Mouse (Mus musculus): ENCODE results near the gene Tnpo2. TPM values are rescaled to one million over a fixed set of nuclear protein-coding genes. Genes with fewer than 3 reads are reported as not detected.

Gene Tnpo2
- polyA plus RNA-seq, 1 experiment from 2014 or later = 28.8 TPM

- peaks cover under 1% of the 10 kb centered on the region for H3K4me1 ChIP-seq (replicated peaks)
- H3K9ac ChIP-seq = no peak overlapping the region
- no peak overlapping the region for H3K4me3 ChIP-seq
- WGBS = 87% methylated on average over 6 of the region's 6 CpGs
- H3K36me3 ChIP-seq = peaks cover 88% of the 10 kb centered on the region
- H3K4me2 ChIP-seq = no peak overlapping the region
- no peak overlapping the region for H3K27ac ChIP-seq (ENCODE audit: poor library complexity, severe bottlenecking)
- H3K9me3 ChIP-seq (replicated peaks) = no peaks in the 10 kb centered on the region
- H3K27me3 ChIP-seq (replicated peaks) = no peaks in the 10 kb centered on the region
- ATAC-seq (ENCODE audit: insufficient number of reproducible peaks, low FRiP score) = no peak
Observed at GRCm38 (mm10) chr8:85043619-85044018, 6.9 kb downstream of the Tnpo2 start.

- Histone ChIP-seq H3K4me1 (replicated peaks) (peaks cover 8% of the 10 kb centered on the region; the same call in 1 of the 2 replicates), H3K4me2 (no peak overlapping the region), H3K27ac (ENCODE audit: poor library complexity, severe bottlenecking) (no peak overlapping the region), H3K27me3 (replicated peaks) (no peaks in the 10 kb centered on the region), H3K9me3 (replicated peaks) (no peaks in the 10 kb centered on the region), H3K36me3 (peaks cover 56% of the 10 kb centered on the region), H3K9ac (no peak overlapping the region), H3K4me3 (no peak overlapping the region)
- no peak for ATAC-seq (ENCODE audit: insufficient number of reproducible peaks, low FRiP score)
- 85% methylated on average over 7 of the region's 7 CpGs for WGBS
Observed at GRCm38 (mm10) chr8:85057367-85057766, 20.7 kb downstream of the Tnpo2 start.

- Histone ChIP-seq H3K36me3 (peaks cover 34% of the 10 kb centered on the region), H3K4me2 (peak within 1 kb of the TSS; percentile 97), H3K4me3 (peak within 1 kb of the TSS; percentile 88), H3K4me1 (replicated peaks) (peaks cover 8% of the 10 kb centered on the region; the same call in 1 of the 2 replicates), H3K27me3 (replicated peaks) (no peaks in the 10 kb centered on the region), H3K9ac (peak within 1 kb of the TSS; percentile 78), H3K27ac (ENCODE audit: poor library complexity, severe bottlenecking) (no peak within 1 kb of the TSS), H3K9me3 (replicated peaks) (no peaks in the 10 kb centered on the region)
- peak; percentile 84 for ATAC-seq (ENCODE audit: insufficient number of reproducible peaks, low FRiP score)
- under 1% methylated on average over 52 of the region's 53 CpGs for WGBS
Observed at GRCm38 (mm10) chr8:85059879-85060616, 23.3 kb downstream of the Tnpo2 start, which contains the start of gene Fbxw9. Fbxw9 (plus strand) TSS chr8:85060055.

- Histone ChIP-seq H3K36me3 (peaks cover 34% of the 10 kb centered on the region), H3K4me2 (no peak overlapping the region), H3K27me3 (replicated peaks) (no peaks in the 10 kb centered on the region), H3K9me3 (replicated peaks) (no peaks in the 10 kb centered on the region), H3K4me3 (no peak overlapping the region), H3K9ac (no peak overlapping the region), H3K4me1 (replicated peaks) (peaks cover 8% of the 10 kb centered on the region; the same call in 1 of the 2 replicates), H3K27ac (ENCODE audit: poor library complexity, severe bottlenecking) (no peak overlapping the region)
- no peak for ATAC-seq (ENCODE audit: insufficient number of reproducible peaks, low FRiP score)
- WGBS = 92% methylated on average over 4 of the region's 4 CpGs
Observed at GRCm38 (mm10) chr8:85062603-85063002, 25.9 kb downstream of the Tnpo2 start.

GRCm38 (mm10) chr8:85065213-85065612 is 28.5 kb downstream of the Tnpo2 start:
- peaks cover 8% of the 10 kb centered on the region; the same call in 1 of the 2 replicates for H3K4me1 ChIP-seq (replicated peaks)
- no peak overlapping the region for H3K27ac ChIP-seq (ENCODE audit: poor library complexity, severe bottlenecking)
- H3K4me2 ChIP-seq = no peak overlapping the region
- WGBS = 43% methylated on average over 2 of the region's 2 CpGs
- H3K9me3 ChIP-seq (replicated peaks) = no peaks in the 10 kb centered on the region
- H3K27me3 ChIP-seq (replicated peaks) = no peaks in the 10 kb centered on the region
- H3K4me3 ChIP-seq = no peak overlapping the region
- peaks cover 34% of the 10 kb centered on the region for H3K36me3 ChIP-seq
- H3K9ac ChIP-seq = no peak overlapping the region
- ATAC-seq (ENCODE audit: insufficient number of reproducible peaks, low FRiP score) = no peak

- Histone ChIP-seq H3K27me3 (replicated peaks) (no peaks in the 10 kb centered on the region), H3K4me1 (replicated peaks) (peaks cover 6% of the 10 kb centered on the region), H3K9ac (no peak overlapping the region), H3K4me3 (no peak overlapping the region), H3K4me2 (no peak overlapping the region), H3K9me3 (replicated peaks) (no peaks in the 10 kb centered on the region), H3K27ac (ENCODE audit: poor library complexity, severe bottlenecking) (no peak overlapping the region), H3K36me3 (peaks cover 29% of the 10 kb centered on the region)
- 82% methylated on average over 2 of the region's 2 CpGs for WGBS
- no peak for ATAC-seq (ENCODE audit: insufficient number of reproducible peaks, low FRiP score)
Observed at GRCm38 (mm10) chr8:85067155-85067554, 30.4 kb downstream of the Tnpo2 start.

GRCm38 (mm10) chr8:85067982-85068381 is 31.3 kb downstream of the Tnpo2 start, which contains the start of gene Gm5741:
Gm5741 (minus strand) TSS chr8:85067982.
- Histone ChIP-seq H3K4me3 (no peak within 1 kb of the TSS), H3K9ac (no peak within 1 kb of the TSS), H3K9me3 (replicated peaks) (no peaks in the 10 kb centered on the region), H3K36me3 (peaks cover 24% of the 10 kb centered on the region), H3K27ac (ENCODE audit: poor library complexity, severe bottlenecking) (no peak within 1 kb of the TSS), H3K4me2 (no peak within 1 kb of the TSS), H3K4me1 (replicated peaks) (peaks cover 14% of the 10 kb centered on the region), H3K27me3 (replicated peaks) (no peaks in the 10 kb centered on the region)
- no peak for ATAC-seq (ENCODE audit: insufficient number of reproducible peaks, low FRiP score)

GRCm38 (mm10) chr8:85071041-85071440 is 34.3 kb downstream of the Tnpo2 start:
- Histone ChIP-seq H3K9me3 (replicated peaks) (no peaks in the 10 kb centered on the region), H3K36me3 (peaks cover 44% of the 10 kb centered on the region), H3K27ac (ENCODE audit: poor library complexity, severe bottlenecking) (0 out of 2 replicates have a peak overlapping the region, but pooled peaks have one; percentile 96), H3K4me2 (peak overlapping the region; percentile 86), H3K4me3 (peak overlapping the region; percentile 96), H3K4me1 (replicated peaks) (peaks cover 15% of the 10 kb centered on the region), H3K27me3 (replicated peaks) (no peaks in the 10 kb centered on the region), H3K9ac (no peak overlapping the region)
- no peak for ATAC-seq (ENCODE audit: insufficient number of reproducible peaks, low FRiP score)
- 87% methylated on average over 5 of the region's 5 CpGs for WGBS

GRCm38 (mm10) chr8:85071514-85072281 is 35.0 kb downstream of the Tnpo2 start, which contains the start of gene Dhps:
Dhps (plus strand) TSS chr8:85071757.
- ATAC-seq (ENCODE audit: insufficient number of reproducible peaks, low FRiP score) = peak; percentile 89

GRCm38 (mm10) chr8:85072364-85072929 is 35.7 kb downstream of the Tnpo2 start:
- peak overlapping the region; percentile 86 for H3K4me2 ChIP-seq
- peak overlapping the region; percentile 96 for H3K4me3 ChIP-seq
- peaks cover 15% of the 10 kb centered on the region for H3K4me1 ChIP-seq (replicated peaks)
- no peaks in the 10 kb centered on the region for H3K9me3 ChIP-seq (replicated peaks)
- ATAC-seq (ENCODE audit: insufficient number of reproducible peaks, low FRiP score) = no peak
- WGBS = 34% methylated on average over 9 of the region's 9 CpGs
- peak overlapping the region; percentile 96 for H3K27ac ChIP-seq (ENCODE audit: poor library complexity, severe bottlenecking)
- H3K27me3 ChIP-seq (replicated peaks) = no peaks in the 10 kb centered on the region
- peak overlapping the region; percentile 92 for H3K9ac ChIP-seq
- H3K36me3 ChIP-seq = peaks cover 38% of the 10 kb centered on the region

More at GRCm38 (mm10) chr8:85071514-85072281, 35.0 kb downstream of the Tnpo2 start, which contains the start of gene Dhps:
- no peaks in the 10 kb centered on the region for H3K27me3 ChIP-seq (replicated peaks)
- H3K9me3 ChIP-seq (replicated peaks) = no peaks in the 10 kb centered on the region
- peaks cover 44% of the 10 kb centered on the region for H3K36me3 ChIP-seq
- H3K4me2 ChIP-seq = peak within 1 kb of the TSS; percentile 86
- peak within 1 kb of the TSS; percentile 96 for H3K27ac ChIP-seq (ENCODE audit: poor library complexity, severe bottlenecking)
- H3K4me1 ChIP-seq (replicated peaks) = peaks cover 15% of the 10 kb centered on the region
- H3K4me3 ChIP-seq = peak within 1 kb of the TSS; percentile 96
- under 1% methylated on average over 68 of the region's 68 CpGs for WGBS
- H3K9ac ChIP-seq = peak within 1 kb of the TSS; percentile 92
